Mouse (Mus musculus) heart, embryonic 12.5 days (tissue): Measurements from ENCODE around the gene Nrcam. TPM values are rescaled to one million over a fixed set of nuclear protein-coding genes. Genes with fewer than 3 reads are reported as not detected.
A peak's percentile ranks its signal among the peaks of the same experiment; 100 is the strongest.

Experiments
- ATAC-seq: fragments of 200-750 bp; cut with Nextera tagmentation; 2 replicates; pipeline ENCODE4 v1.8.0; 2017; ENCODE audit warnings: moderate TSS enrichment, moderate library complexity; ENCODE audit not compliant: insufficient number of reproducible peaks, low FRiP score
- H3K27ac ChIP-seq: fragments of 300-500 bp; sonication (generic); 2 replicates; pipeline ENCODE4 v1.5.1; 2016; ENCODE audit warnings: mild to moderate bottlenecking, moderate library complexity; ENCODE audit not compliant: poor library complexity, severe bottlenecking
- H3K27me3 ChIP-seq: fragments of 300-500 bp; sonication (generic); replicated peaks from 2 replicates; pipeline ENCODE4 v1.6.1; 2016; ENCODE audit warnings: mild to moderate bottlenecking, moderate library complexity
- H3K36me3 ChIP-seq: fragments of 300-500 bp; sonication (generic); 2 replicates; pipeline ENCODE4 v1.6.1; 2016; ENCODE audit warnings: mild to moderate bottlenecking, moderate library complexity
- H3K4me1 ChIP-seq: fragments of 300-500 bp; sonication (generic); replicated peaks from 2 replicates; pipeline ENCODE4 v1.6.1; 2016; ENCODE audit warnings: mild to moderate bottlenecking
- H3K4me2 ChIP-seq: fragments of 300-500 bp; sonication (generic); 2 replicates; pipeline ENCODE4 v1.6.1; 2016; ENCODE audit warnings: mild to moderate bottlenecking, moderate library complexity
- H3K4me3 ChIP-seq: fragments of 300-500 bp; sonication (generic); 2 replicates; pipeline ENCODE4 v1.5.1; 2016; ENCODE audit warnings: mild to moderate bottlenecking
- H3K9ac ChIP-seq: fragments of 300-500 bp; sonication (generic); 2 replicates; pipeline ENCODE4 v1.6.1; 2016; ENCODE audit warnings: mild to moderate bottlenecking, moderate library complexity
- H3K9me3 ChIP-seq: fragments of 300-500 bp; sonication (generic); replicated peaks from 2 replicates; pipeline ENCODE4 v1.6.1; 2016; ENCODE audit warnings: mild to moderate bottlenecking, moderate library complexity
- WGBS: fragments of 180-500 bp; shearing (Covaris S2); methylation state at CpG from one replicate; pipeline ENCODE4 v1.1.7; 2016; 5-methylcytosine and 5-hydroxymethylcytosine counted together
- polyA plus RNA-seq: library from polyadenylated mRNA; unstranded; fragments of >200 nt; fragmentation: Nextera tagmentation; extraction: Ambion mirVana; gene quantifications from 2 replicates; pipeline ENCODE4 v1.2.1, GENCODE M21; 2016

Nrcam gene
- polyA plus RNA-seq, 1 experiment from 2014 or later, result 0.92 TPM

- H3K9me3 ChIP-seq, result no peaks in the 10 kb centered on the region
- ATAC-seq, result no peak
- 75% methylated on average over 13 of the region's 13 CpGs for WGBS
Measured at GRCm38 (mm10) chr12:44437046-44437827, 108.6 kb downstream of the Nrcam start.

GRCm38 (mm10) chr12:44438884-44439283 lies 110.2 kb downstream of the Nrcam start:
- 8% methylated on average over 8 of the region's 8 CpGs for WGBS
- ATAC-seq, result no peak
- Histone ChIP-seq H3K9ac (no peak overlapping the region), H3K27ac (no peak overlapping the region), H3K4me1 (no peaks in the 10 kb centered on the region), H3K4me2 (peak overlapping the region; percentile 57), H3K9me3 (no peaks in the 10 kb centered on the region), H3K27me3 (no peaks in the 10 kb centered on the region), H3K4me3 (no peak overlapping the region), H3K36me3 (no peaks in the 10 kb centered on the region)

More at GRCm38 (mm10) chr12:44437046-44437827, 108.6 kb downstream of the Nrcam start:
- Histone ChIP-seq H3K4me1 (no peaks in the 10 kb centered on the region), H3K27ac (no peak overlapping the region), H3K27me3 (no peaks in the 10 kb centered on the region), H3K4me2 (no peak overlapping the region), H3K36me3 (no peaks in the 10 kb centered on the region), H3K9ac (no peak overlapping the region), H3K4me3 (no peak overlapping the region)

- Histone ChIP-seq H3K4me1 (no peaks in the 10 kb centered on the region), H3K9ac (no peak overlapping the region), H3K4me2 (no peak overlapping the region), H3K27ac (no peak overlapping the region), H3K4me3 (no peak overlapping the region), H3K27me3 (no peaks in the 10 kb centered on the region), H3K36me3 (no peaks in the 10 kb centered on the region), H3K9me3 (no peaks in the 10 kb centered on the region)
- ATAC-seq, result no peak
- WGBS, result 55% methylated on average over 4 of the region's 4 CpGs
Measured at GRCm38 (mm10) chr12:44440230-44440629, 111.5 kb downstream of the Nrcam start.

GRCm38 (mm10) chr12:44450930-44451329 lies 122.2 kb downstream of the Nrcam start:
- no peaks in the 10 kb centered on the region for H3K27me3 ChIP-seq
- no peak for ATAC-seq
- H3K36me3 ChIP-seq, result no peaks in the 10 kb centered on the region
- 64% methylated on average over 6 of the region's 6 CpGs for WGBS
- H3K4me3 ChIP-seq, result no peak overlapping the region
- H3K4me2 ChIP-seq, result no peak overlapping the region
- no peak overlapping the region for H3K9ac ChIP-seq
- no peaks in the 10 kb centered on the region for H3K4me1 ChIP-seq
- no peak overlapping the region for H3K27ac ChIP-seq
- H3K9me3 ChIP-seq, result no peaks in the 10 kb centered on the region

- Histone ChIP-seq H3K27ac (no peak overlapping the region), H3K9me3 (no peaks in the 10 kb centered on the region), H3K4me3 (no peak overlapping the region), H3K4me2 (no peak overlapping the region), H3K36me3 (no peaks in the 10 kb centered on the region), H3K9ac (no peak overlapping the region), H3K27me3 (no peaks in the 10 kb centered on the region), H3K4me1 (no peaks in the 10 kb centered on the region)
- 45% methylated on average over 1 of the region's 1 CpGs for WGBS
- ATAC-seq, result no peak
Measured at GRCm38 (mm10) chr12:44451742-44452141, 123.1 kb downstream of the Nrcam start.

- no peak for ATAC-seq
- H3K9me3 ChIP-seq, result no peaks in the 10 kb centered on the region
- no peaks in the 10 kb centered on the region for H3K36me3 ChIP-seq
- H3K27me3 ChIP-seq, result no peaks in the 10 kb centered on the region
- no peak overlapping the region for H3K4me3 ChIP-seq
- no peak overlapping the region for H3K27ac ChIP-seq
- 81% methylated on average over 4 of the region's 4 CpGs for WGBS
- no peak overlapping the region for H3K4me2 ChIP-seq
- H3K9ac ChIP-seq, result no peak overlapping the region
- no peaks in the 10 kb centered on the region for H3K4me1 ChIP-seq
Measured at GRCm38 (mm10) chr12:44453791-44454190, 125.1 kb downstream of the Nrcam start.

GRCm38 (mm10) chr12:44457961-44458360 lies 129.3 kb downstream of the Nrcam start:
- H3K27ac ChIP-seq, result no peak overlapping the region
- whole genome bisulfite sequencing, result 72% methylated on average over 4 of the region's 4 CpGs
- no peak overlapping the region for H3K9ac ChIP-seq
- no peaks in the 10 kb centered on the region for H3K9me3 ChIP-seq
- no peaks in the 10 kb centered on the region for H3K27me3 ChIP-seq
- no peak overlapping the region for H3K4me3 ChIP-seq
- ATAC-seq, result no peak
- no peaks in the 10 kb centered on the region for H3K4me1 ChIP-seq
- no peak overlapping the region for H3K4me2 ChIP-seq
- H3K36me3 ChIP-seq, result no peaks in the 10 kb centered on the region

- H3K36me3 ChIP-seq, result no peaks in the 10 kb centered on the region
- H3K27me3 ChIP-seq, result no peaks in the 10 kb centered on the region
- no peaks in the 10 kb centered on the region for H3K9me3 ChIP-seq
- no peak overlapping the region for H3K4me2 ChIP-seq
- no peak overlapping the region for H3K4me3 ChIP-seq
- H3K27ac ChIP-seq, result no peak overlapping the region
- no peak for ATAC-seq
- no peak overlapping the region for H3K9ac ChIP-seq
- WGBS, result 28% methylated on average over 4 of the region's 4 CpGs
- H3K4me1 ChIP-seq, result no peaks in the 10 kb centered on the region
Measured at GRCm38 (mm10) chr12:44462436-44462835, 133.8 kb downstream of the Nrcam start.

- no peak overlapping the region for H3K4me2 ChIP-seq
- no peaks in the 10 kb centered on the region for H3K27me3 ChIP-seq
- H3K4me1 ChIP-seq, result no peaks in the 10 kb centered on the region
- H3K9me3 ChIP-seq, result no peaks in the 10 kb centered on the region
- 69% methylated on average over 6 of the region's 6 CpGs for WGBS
- ATAC-seq, result no peak
- H3K36me3 ChIP-seq, result no peaks in the 10 kb centered on the region
- H3K4me3 ChIP-seq, result no peak overlapping the region
- H3K9ac ChIP-seq, result no peak overlapping the region
- no peak overlapping the region for H3K27ac ChIP-seq
Measured at GRCm38 (mm10) chr12:44462976-44463375, 134.3 kb downstream of the Nrcam start.

GRCm38 (mm10) chr12:44471073-44471472 lies 142.4 kb downstream of the Nrcam start:
- no peaks in the 10 kb centered on the region for H3K27me3 ChIP-seq
- no peaks in the 10 kb centered on the region for H3K9me3 ChIP-seq
- no peaks in the 10 kb centered on the region for H3K36me3 ChIP-seq
- H3K4me1 ChIP-seq, result no peaks in the 10 kb centered on the region
- WGBS, result 79% methylated on average over 5 of the region's 5 CpGs
- no peak overlapping the region for H3K4me3 ChIP-seq
- no peak overlapping the region for H3K27ac ChIP-seq
- no peak overlapping the region for H3K9ac ChIP-seq
- no peak overlapping the region for H3K4me2 ChIP-seq
- ATAC-seq, result no peak

GRCm38 (mm10) chr12:44475355-44475754 lies 146.7 kb downstream of the Nrcam start:
- H3K4me2 ChIP-seq, result no peak overlapping the region
- no peak overlapping the region for H3K27ac ChIP-seq
- H3K4me3 ChIP-seq, result no peak overlapping the region
- H3K9me3 ChIP-seq, result 0 out of 2 replicates have a peak, but pooled peaks cover 3% of the 10 kb centered on the region
- no peaks in the 10 kb centered on the region for H3K27me3 ChIP-seq
- no peaks in the 10 kb centered on the region for H3K36me3 ChIP-seq
- ATAC-seq, result no peak
- H3K4me1 ChIP-seq, result no peaks in the 10 kb centered on the region
- no peak overlapping the region for H3K9ac ChIP-seq
